Mouse (Mus musculus): ENCODE data around the gene Mturn.

Gene Mturn

GRCm38 (mm10) chr6:54680891-54681745 is at the start of gene Mturn:
TSS of gene Mturn (plus strand) at chr6:54681624.
- peak; percentile 99 to 100 for DNase-seq

- no peak for DNase-seq
Measured at GRCm38 (mm10) chr6:54639877-54640276, 41.5 kb upstream of the Mturn start.

GRCm38 (mm10) chr6:54641953-54642352 is 39.5 kb upstream of the Mturn start:
- no peak for DNase-seq

GRCm38 (mm10) chr6:54643181-54643580 is 38.2 kb upstream of the Mturn start:
- DNase-seq, result no peak

GRCm38 (mm10) chr6:54655471-54656095 is 25.8 kb upstream of the Mturn start:
- DNase-seq, result no peak

GRCm38 (mm10) chr6:54657861-54658260 is 23.6 kb upstream of the Mturn start:
- no peak for DNase-seq

- no peak for DNase-seq
Measured at GRCm38 (mm10) chr6:54669868-54670267, 11.6 kb upstream of the Mturn start.

- no peak for DNase-seq
Measured at GRCm38 (mm10) chr6:54672901-54673300, 8.5 kb upstream of the Mturn start.

GRCm38 (mm10) chr6:54679686-54680085 is 1.7 kb upstream of the Mturn start:
- no peak for DNase-seq

GRCm38 (mm10) chr6:54681746-54682428 is 463 bp downstream of the Mturn start:
- DNase-seq, result no peak

- no peak for DNase-seq
Measured at GRCm38 (mm10) chr6:54684085-54684484, 2.7 kb downstream of the Mturn start.

- DNase-seq, result no peak
Measured at GRCm38 (mm10) chr6:54685103-54685502, 3.7 kb downstream of the Mturn start.

GRCm38 (mm10) chr6:54685716-54686395 is 4.4 kb downstream of the Mturn start:
- DNase-seq, result no peak

GRCm38 (mm10) chr6:54686946-54687737 is 5.7 kb downstream of the Mturn start:
- DNase-seq, result no peak

GRCm38 (mm10) chr6:54688467-54689323 is 7.3 kb downstream of the Mturn start:
- DNase-seq, result peak; percentile 28 to 76

GRCm38 (mm10) chr6:54689686-54690085 is 8.3 kb downstream of the Mturn start:
- DNase-seq, result peak in 1 of 2 experiments; percentile 54

- DNase-seq, result no peak
Measured at GRCm38 (mm10) chr6:54690838-54691237, 9.4 kb downstream of the Mturn start.

- peak; percentile 25 to 59 for DNase-seq
Measured at GRCm38 (mm10) chr6:54691368-54692116, 10.1 kb downstream of the Mturn start.

GRCm38 (mm10) chr6:54692201-54692600 is 10.8 kb downstream of the Mturn start:
- no peak for DNase-seq

GRCm38 (mm10) chr6:54693286-54693685 is 11.9 kb downstream of the Mturn start:
- no peak for DNase-seq
